Mouse (Mus musculus): ENCODE measurements around the gene Rbfox3. TPM values are rescaled to one million over a fixed set of nuclear protein-coding genes. Genes with fewer than 3 reads are reported as not detected.

The Rbfox3 gene
- polyA plus RNA-seq, 1 experiment from 2014 or later: 8.2 TPM

DNA sequence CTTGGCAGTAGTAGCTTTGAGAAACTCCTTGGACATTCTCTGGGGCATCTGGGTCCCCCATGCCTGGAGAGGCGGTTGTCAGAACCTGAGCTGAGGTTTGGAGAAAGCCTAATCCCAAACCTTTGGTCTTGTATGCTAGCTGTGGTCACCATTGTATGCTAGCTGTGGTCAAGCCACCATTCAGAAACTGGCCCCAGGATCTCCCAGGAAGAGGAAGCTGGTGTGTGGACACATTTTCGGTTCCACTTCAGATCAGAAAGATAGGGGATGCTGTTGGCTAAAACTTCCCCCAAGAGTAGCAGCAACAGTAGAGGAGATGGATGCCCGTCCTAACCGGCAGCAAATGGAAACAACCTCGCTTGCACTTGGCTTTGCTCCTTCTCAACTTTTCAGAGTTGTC is 337.0 kb downstream of the Rbfox3 start:
- ATAC-seq (ENCODE audit: low FRiP score): no peak
- no peak overlapping the region for H3K4me2 ChIP-seq
- H3K4me1 ChIP-seq (ENCODE audit: control insufficient read depth, insufficient read depth, low read length): peaks cover 5% of the 10 kb centered on the region; the same call in 1 of the 2 replicates
- H3K36me3 ChIP-seq (ENCODE audit: control insufficient read depth, insufficient read depth, low read length): no peaks in the 10 kb centered on the region
- no peak overlapping the region for H3K9ac ChIP-seq (ENCODE audit: low read length)
- H3K27ac ChIP-seq (ENCODE audit: low read depth, low read length): no peak overlapping the region
- no peaks in the 10 kb centered on the region for H3K9me3 ChIP-seq (ENCODE audit: control insufficient read depth, low read length)
- H3K27me3 ChIP-seq (ENCODE audit: control insufficient read depth, insufficient read depth, low read length): peaks cover 25% of the 10 kb centered on the region
- WGBS: 82% methylated on average over 5 of the region's 5 CpGs
- no peak overlapping the region for H3K4me3 ChIP-seq (ENCODE audit: low read depth, low read length)
- DNase-seq (ENCODE audit: low spot score, missing footprints): no peak

DNA sequence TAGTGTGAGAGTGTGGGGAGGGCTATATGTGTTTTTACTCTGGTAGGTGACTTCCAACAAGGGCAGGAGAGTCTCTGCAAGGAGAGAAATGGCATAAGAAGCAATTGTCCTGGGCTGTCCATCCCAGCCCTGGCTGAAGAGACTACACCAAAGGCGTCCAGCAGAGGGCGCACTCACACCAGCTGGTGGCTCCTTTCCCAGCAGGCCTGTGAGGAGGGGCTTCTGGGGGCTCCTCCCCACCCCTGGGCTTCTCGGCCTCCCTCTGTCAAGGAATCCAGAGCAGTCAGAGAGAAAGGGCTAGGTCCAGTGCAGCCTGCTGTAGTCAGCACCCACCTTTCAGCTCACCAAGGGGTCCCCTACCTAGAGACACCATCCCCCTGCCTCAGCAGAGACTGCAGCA is 337.8 kb downstream of the Rbfox3 start:
- ATAC-seq (ENCODE audit: low FRiP score) (no peak), DNase-seq (ENCODE audit: low spot score, missing footprints) (peak; percentile 98)
- Histone ChIP-seq H3K27ac (ENCODE audit: low read depth, low read length) (no peak overlapping the region), H3K4me2 (no peak overlapping the region), H3K9me3 (ENCODE audit: control insufficient read depth, low read length) (no peaks in the 10 kb centered on the region), H3K27me3 (ENCODE audit: control insufficient read depth, insufficient read depth, low read length) (peaks cover 34% of the 10 kb centered on the region), H3K9ac (ENCODE audit: low read length) (no peak overlapping the region), H3K36me3 (ENCODE audit: control insufficient read depth, insufficient read depth, low read length) (no peaks in the 10 kb centered on the region), H3K4me1 (ENCODE audit: control insufficient read depth, insufficient read depth, low read length) (peaks cover 8% of the 10 kb centered on the region; the same call in 1 of the 2 replicates), H3K4me3 (ENCODE audit: low read depth, low read length) (no peak overlapping the region)
- 0% methylated on average over 3 of the region's 3 CpGs for WGBS

DNA sequence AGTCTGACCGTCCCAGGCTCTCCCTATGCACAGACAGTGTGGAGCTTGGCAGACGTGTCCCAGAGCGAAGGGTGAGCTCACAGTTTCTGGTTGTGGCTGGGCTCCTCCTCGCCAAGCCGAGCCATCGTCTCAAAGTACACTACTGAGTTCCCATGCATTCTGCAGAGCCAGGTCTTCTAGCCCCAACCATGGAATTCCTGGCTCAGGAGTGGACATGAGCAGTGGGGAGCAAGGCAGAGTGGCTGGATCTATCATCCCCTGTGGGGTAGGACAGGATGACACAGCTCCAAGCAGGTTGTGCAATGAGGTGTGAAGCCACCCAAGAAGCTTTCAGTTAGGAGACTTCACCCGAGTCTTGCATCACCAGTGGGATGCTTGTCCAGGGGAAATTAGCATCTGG is 338.4 kb downstream of the Rbfox3 start:
- ATAC-seq (ENCODE audit: low FRiP score): no peak
- 73% methylated on average over 7 of the region's 7 CpGs for WGBS
- no peaks in the 10 kb centered on the region for H3K36me3 ChIP-seq (ENCODE audit: control insufficient read depth, insufficient read depth, low read length)
- no peak for DNase-seq (ENCODE audit: low spot score, missing footprints)
- peaks cover 8% of the 10 kb centered on the region; the same call in 1 of the 2 replicates for H3K4me1 ChIP-seq (ENCODE audit: control insufficient read depth, insufficient read depth, low read length)
- no peak overlapping the region for H3K9ac ChIP-seq (ENCODE audit: low read length)
- no peak overlapping the region for H3K27ac ChIP-seq (ENCODE audit: low read depth, low read length)
- no peak overlapping the region for H3K4me3 ChIP-seq (ENCODE audit: low read depth, low read length)
- no peak overlapping the region for H3K4me2 ChIP-seq
- no peaks in the 10 kb centered on the region for H3K9me3 ChIP-seq (ENCODE audit: control insufficient read depth, low read length)
- peaks cover 39% of the 10 kb centered on the region for H3K27me3 ChIP-seq (ENCODE audit: control insufficient read depth, insufficient read depth, low read length)

DNA sequence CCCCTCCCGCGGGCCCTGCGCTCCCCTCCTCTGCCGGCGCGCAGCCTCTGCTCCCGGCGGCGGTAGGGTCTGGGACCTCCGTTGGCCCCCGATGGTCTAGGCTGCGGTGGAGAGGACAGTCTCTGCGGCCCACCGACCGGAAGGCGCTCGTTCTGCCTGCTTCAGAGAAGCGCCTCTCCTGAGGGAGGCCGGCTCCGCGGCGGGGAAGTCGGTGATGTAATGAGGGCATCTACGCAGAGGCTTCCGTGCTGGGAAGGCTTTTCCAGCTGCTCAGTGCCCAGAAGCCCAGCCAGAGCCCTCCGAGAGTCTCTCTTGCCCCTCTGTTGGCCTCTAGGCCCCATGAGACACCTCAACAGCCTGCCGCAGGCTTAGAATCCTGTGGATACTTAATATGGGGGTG is 341.2 kb downstream of the Rbfox3 start:
- DNase-seq (ENCODE audit: low spot score, missing footprints) (no peak), ATAC-seq (ENCODE audit: low FRiP score) (no peak)
- Histone ChIP-seq H3K4me2 (peak overlapping the region; percentile 42), H3K36me3 (ENCODE audit: control insufficient read depth, insufficient read depth, low read length) (no peaks in the 10 kb centered on the region), H3K27ac (ENCODE audit: low read depth, low read length) (no peak overlapping the region), H3K4me1 (ENCODE audit: control insufficient read depth, insufficient read depth, low read length) (peaks cover 8% of the 10 kb centered on the region; the same call in 1 of the 2 replicates), H3K27me3 (ENCODE audit: control insufficient read depth, insufficient read depth, low read length) (peaks cover 42% of the 10 kb centered on the region), H3K4me3 (ENCODE audit: low read depth, low read length) (peak overlapping the region; percentile 24), H3K9ac (ENCODE audit: low read length) (no peak overlapping the region), H3K9me3 (ENCODE audit: control insufficient read depth, low read length) (no peaks in the 10 kb centered on the region)
- WGBS: under 1% methylated on average over 25 of the region's 27 CpGs

DNA sequence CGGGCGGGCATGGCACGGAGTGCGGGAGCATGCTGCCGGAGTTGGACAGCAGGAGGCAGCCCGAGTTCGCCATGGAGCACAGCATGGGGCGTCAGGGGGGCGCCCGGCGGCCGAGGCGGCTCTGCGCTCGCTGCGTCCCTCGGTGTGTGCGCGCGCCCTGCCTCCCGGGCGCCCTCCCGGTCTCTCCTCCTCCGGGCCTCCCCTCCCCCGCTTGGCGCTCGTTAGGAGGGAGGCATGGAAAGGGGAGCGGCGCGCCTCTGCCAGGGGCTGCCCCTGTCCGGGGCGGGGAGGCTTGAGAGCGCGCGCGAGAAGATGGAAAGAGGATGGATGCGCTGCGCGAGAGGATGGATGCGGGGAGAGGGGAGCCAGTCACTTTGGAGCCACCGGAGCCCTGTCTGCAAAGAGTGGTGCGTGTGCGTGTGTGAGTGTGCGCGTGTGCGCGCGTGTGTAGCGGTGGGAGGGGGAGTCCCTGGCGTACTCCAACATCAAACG is 341.8 kb downstream of the Rbfox3 start:
- Histone ChIP-seq H3K9ac (ENCODE audit: low read length) (no peak overlapping the region), H3K27ac (ENCODE audit: low read depth, low read length) (no peak overlapping the region)
- no peak for ATAC-seq (ENCODE audit: low FRiP score)

DNA sequence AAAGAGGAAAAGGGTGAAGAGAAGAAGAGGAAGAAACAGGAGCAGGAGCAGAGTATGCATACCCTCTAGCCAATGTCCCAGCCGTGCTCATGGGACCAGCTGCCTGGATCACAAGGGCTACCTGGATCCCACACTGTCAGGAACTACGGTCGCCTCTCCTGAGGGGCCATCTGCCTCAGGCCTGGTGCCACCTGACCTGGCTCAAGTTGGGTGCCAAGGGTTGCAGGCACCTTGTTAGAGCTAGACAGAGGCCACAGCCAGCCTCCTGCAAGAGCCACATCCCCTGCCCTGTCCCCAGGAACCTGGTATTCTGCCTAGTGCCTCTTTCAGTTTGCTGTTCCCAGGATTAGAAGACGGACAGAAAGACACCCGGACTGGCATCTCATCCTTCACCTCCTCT is 347.5 kb downstream of the Rbfox3 start:
- no peak overlapping the region for H3K4me3 ChIP-seq (ENCODE audit: low read depth, low read length)
- no peaks in the 10 kb centered on the region for H3K36me3 ChIP-seq (ENCODE audit: control insufficient read depth, insufficient read depth, low read length)
- H3K4me1 ChIP-seq (ENCODE audit: control insufficient read depth, insufficient read depth, low read length): 0 out of 2 replicates have a peak, but pooled peaks cover 2% of the 10 kb centered on the region
- no peak overlapping the region for H3K9ac ChIP-seq (ENCODE audit: low read length)
- H3K27me3 ChIP-seq (ENCODE audit: control insufficient read depth, insufficient read depth, low read length): peaks cover 11% of the 10 kb centered on the region
- DNase-seq (ENCODE audit: low spot score, missing footprints): no peak
- no peaks in the 10 kb centered on the region for H3K9me3 ChIP-seq (ENCODE audit: control insufficient read depth, low read length)
- H3K27ac ChIP-seq (ENCODE audit: low read depth, low read length): no peak overlapping the region
- ATAC-seq (ENCODE audit: low FRiP score): no peak
- H3K4me2 ChIP-seq: no peak overlapping the region
- 89% methylated on average over 5 of the region's 5 CpGs for WGBS

More for the DNA sequence above, 341.8 kb downstream of the Rbfox3 start:
- Histone ChIP-seq H3K27me3 (ENCODE audit: control insufficient read depth, insufficient read depth, low read length) (peaks cover 42% of the 10 kb centered on the region), H3K36me3 (ENCODE audit: control insufficient read depth, insufficient read depth, low read length) (no peaks in the 10 kb centered on the region), H3K4me2 (peak overlapping the region; percentile 42), H3K4me1 (ENCODE audit: control insufficient read depth, insufficient read depth, low read length) (peaks cover 8% of the 10 kb centered on the region; the same call in 1 of the 2 replicates), H3K4me3 (ENCODE audit: low read depth, low read length) (peak overlapping the region; percentile 24), H3K9me3 (ENCODE audit: control insufficient read depth, low read length) (no peaks in the 10 kb centered on the region)
- WGBS: under 1% methylated on average over 39 of the region's 51 CpGs
- peak; percentile 89 for DNase-seq (ENCODE audit: low spot score, missing footprints)

DNA sequence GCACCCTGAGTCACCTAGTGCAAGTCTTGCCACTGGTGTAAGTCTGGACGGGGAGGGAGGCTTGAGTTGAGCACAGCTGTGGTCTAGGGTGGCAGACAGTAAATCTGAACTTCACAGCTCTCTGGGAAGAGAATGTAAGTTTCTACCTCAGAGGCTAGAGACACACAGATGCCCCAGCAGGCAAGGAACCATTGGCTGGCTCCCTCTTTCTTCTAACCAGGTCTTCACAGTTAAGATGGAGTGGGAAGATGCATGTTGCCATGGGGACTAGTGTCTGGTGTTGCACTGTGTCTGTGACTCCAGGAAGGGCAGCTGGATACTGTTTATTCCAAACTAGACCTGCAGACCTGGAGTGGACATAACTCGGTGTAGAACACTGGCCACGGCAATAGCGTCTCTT is 348.6 kb downstream of the Rbfox3 start:
- no peaks in the 10 kb centered on the region for H3K9me3 ChIP-seq (ENCODE audit: control insufficient read depth, low read length)
- 83% methylated on average over 4 of the region's 4 CpGs for WGBS
- peaks cover 2% of the 10 kb centered on the region; the same call in 1 of the 2 replicates for H3K27me3 ChIP-seq (ENCODE audit: control insufficient read depth, insufficient read depth, low read length)
- no peak overlapping the region for H3K9ac ChIP-seq (ENCODE audit: low read length)
- no peak overlapping the region for H3K4me2 ChIP-seq
- no peak overlapping the region for H3K27ac ChIP-seq (ENCODE audit: low read depth, low read length)
- no peaks in the 10 kb centered on the region for H3K4me1 ChIP-seq (ENCODE audit: control insufficient read depth, insufficient read depth, low read length)
- DNase-seq (ENCODE audit: low spot score, missing footprints): no peak
- no peak for ATAC-seq (ENCODE audit: low FRiP score)
- no peak overlapping the region for H3K4me3 ChIP-seq (ENCODE audit: low read depth, low read length)
- no peaks in the 10 kb centered on the region for H3K36me3 ChIP-seq (ENCODE audit: control insufficient read depth, insufficient read depth, low read length)

DNA sequence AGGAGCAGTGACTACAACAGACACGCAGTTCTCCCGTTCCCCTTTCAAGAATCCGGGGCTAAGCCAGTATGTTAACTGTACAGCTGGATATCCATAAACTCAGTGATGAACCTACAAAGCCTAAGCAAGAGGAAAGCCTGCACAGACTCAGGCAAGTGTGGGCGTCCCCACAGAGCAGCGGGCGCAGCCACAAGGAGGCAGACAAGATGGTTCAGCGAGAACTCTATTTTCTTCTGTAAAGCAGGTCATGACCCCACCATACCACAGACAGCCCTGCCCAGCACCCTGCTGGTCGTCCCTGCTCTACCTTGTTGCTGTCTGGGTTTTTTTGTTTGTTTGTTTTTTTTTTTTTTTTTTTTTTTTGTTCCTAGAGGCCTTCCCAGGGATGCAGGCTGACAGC is 353.2 kb downstream of the Rbfox3 start:
- Histone ChIP-seq H3K9ac (ENCODE audit: low read length) (no peak overlapping the region), H3K4me1 (ENCODE audit: control insufficient read depth, insufficient read depth, low read length) (peaks cover 16% of the 10 kb centered on the region), H3K4me3 (ENCODE audit: low read depth, low read length) (no peak overlapping the region), H3K9me3 (ENCODE audit: control insufficient read depth, low read length) (no peaks in the 10 kb centered on the region), H3K27me3 (ENCODE audit: control insufficient read depth, insufficient read depth, low read length) (no peaks in the 10 kb centered on the region), H3K36me3 (ENCODE audit: control insufficient read depth, insufficient read depth, low read length) (no peaks in the 10 kb centered on the region), H3K27ac (ENCODE audit: low read depth, low read length) (no peak overlapping the region), H3K4me2 (no peak overlapping the region)
- DNase-seq (ENCODE audit: low spot score, missing footprints) (peak; percentile 77), ATAC-seq (ENCODE audit: low FRiP score) (no peak)
- WGBS: 57% methylated on average over 8 of the region's 8 CpGs

DNA sequence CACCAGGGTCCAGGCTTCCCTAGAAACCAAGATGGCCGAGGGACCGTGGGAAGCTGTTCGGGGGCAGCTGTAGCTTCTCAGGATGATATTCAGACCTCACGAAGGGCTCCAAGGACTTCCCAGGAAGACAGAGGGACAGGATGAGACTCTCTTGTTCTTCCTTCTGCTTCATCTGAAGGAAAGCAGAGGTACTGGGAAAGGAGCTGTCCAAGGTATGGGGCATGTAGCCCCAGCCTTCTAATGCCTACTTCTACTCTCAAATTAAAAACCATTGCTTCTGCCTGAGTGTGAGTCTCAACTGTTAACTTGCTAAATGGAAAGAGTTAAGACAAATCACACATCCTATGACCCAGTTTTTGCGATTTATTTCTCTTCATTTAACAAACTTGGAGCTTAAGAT is 355.8 kb downstream of the Rbfox3 start:
- no peaks in the 10 kb centered on the region for H3K27me3 ChIP-seq (ENCODE audit: control insufficient read depth, insufficient read depth, low read length)
- no peaks in the 10 kb centered on the region for H3K9me3 ChIP-seq (ENCODE audit: control insufficient read depth, low read length)
- H3K27ac ChIP-seq (ENCODE audit: low read depth, low read length): no peak overlapping the region
- no peak overlapping the region for H3K9ac ChIP-seq (ENCODE audit: low read length)
- H3K36me3 ChIP-seq (ENCODE audit: control insufficient read depth, insufficient read depth, low read length): no peaks in the 10 kb centered on the region
- DNase-seq (ENCODE audit: low spot score, missing footprints) (no peak), ATAC-seq (ENCODE audit: low FRiP score) (no peak)
- H3K4me1 ChIP-seq (ENCODE audit: control insufficient read depth, insufficient read depth, low read length): peaks cover 29% of the 10 kb centered on the region
- 64% methylated on average over 5 of the region's 5 CpGs for WGBS
- H3K4me2 ChIP-seq: no peak overlapping the region
- no peak overlapping the region for H3K4me3 ChIP-seq (ENCODE audit: low read depth, low read length)
